Mouse (Mus musculus) embryo, embryonic 10.5 days (tissue): ENCODE measurements around the gene Ltv1.
A peak's percentile ranks its signal among the peaks of the same experiment; 100 is the strongest.

ENCODE experiments used
- DNase-seq: peaks from one replicate; pipeline ENCODE4 v3.0.0-alpha.2; 2015; ENCODE audit warnings: low spot score

Gene Ltv1

DNA sequence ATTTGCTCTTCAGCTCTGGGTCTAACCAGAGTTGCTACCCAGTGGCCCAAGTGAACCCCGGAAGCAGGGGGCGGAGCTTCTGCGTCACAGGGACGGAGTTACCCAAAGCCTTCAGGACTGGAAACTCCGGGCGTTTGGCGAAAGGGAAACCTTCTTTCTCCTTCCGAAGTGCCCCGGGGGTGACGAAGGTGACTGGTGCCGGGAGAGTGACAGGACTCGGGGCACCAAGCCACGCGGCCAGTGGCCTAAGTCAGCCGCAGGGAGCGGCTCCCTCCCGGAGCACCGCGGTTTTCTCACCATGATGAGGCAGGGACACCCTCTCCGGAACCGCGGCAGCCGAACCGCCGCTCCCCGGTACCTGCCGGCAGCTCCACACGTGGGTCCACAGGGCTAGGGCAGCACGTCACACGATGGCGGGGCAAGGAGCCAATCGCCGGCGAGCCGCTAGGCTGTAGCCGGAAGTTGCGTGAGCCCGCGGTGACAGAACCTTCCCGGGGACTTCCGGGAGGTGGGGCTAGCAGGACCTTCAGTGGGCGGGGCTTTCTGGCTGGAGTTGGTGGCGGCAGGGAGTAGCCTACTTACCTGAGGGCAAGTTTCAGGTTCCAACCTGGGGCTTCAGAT, at the start of gene Ltv1:
Gene Ltv1 (minus strand): TSS at position 438 of the 621 bp plus-strand sequence.
- DNase-seq, result peak; percentile 96

DNA sequence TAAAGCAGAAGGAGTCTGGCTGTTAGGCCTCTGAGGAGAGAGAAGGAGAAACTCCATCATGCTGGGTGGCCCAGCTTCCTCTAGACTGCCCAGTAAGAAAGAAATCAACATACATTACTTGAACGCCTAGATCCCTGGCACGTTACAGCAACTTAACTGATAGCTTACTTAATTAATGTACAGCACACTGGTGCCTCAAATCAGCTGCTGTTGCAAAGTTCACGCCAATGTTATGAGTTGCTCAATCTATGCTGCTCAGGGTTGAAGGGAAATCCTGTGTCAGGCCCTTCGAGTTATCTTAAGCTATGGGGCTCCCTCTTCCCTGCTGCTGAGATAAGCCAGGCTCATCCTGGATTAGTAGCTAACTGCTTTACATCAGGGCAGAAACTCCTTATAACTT, 47.5 kb upstream of the Ltv1 start:
- DNase-seq, result no peak

DNA sequence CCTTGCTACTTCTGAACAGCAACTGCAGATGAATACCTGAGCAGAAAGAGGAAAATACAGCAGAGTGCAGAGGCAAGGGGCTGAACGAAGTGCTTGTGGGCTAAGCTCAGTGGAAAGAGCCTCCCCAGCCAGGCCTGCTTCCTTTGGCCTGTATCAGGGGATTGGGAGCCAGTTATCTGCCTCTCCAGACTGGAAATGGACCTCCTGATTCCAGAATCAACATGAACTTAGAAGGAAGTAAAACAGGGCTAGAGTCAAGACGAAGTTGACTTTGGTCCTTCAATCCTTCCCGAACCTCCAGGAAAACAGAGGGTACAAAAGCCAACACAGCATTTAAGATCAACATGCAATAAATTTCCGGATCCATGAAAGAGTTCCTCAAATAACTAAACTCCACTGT, 45.2 kb upstream of the Ltv1 start:
- DNase-seq, result no peak

DNA sequence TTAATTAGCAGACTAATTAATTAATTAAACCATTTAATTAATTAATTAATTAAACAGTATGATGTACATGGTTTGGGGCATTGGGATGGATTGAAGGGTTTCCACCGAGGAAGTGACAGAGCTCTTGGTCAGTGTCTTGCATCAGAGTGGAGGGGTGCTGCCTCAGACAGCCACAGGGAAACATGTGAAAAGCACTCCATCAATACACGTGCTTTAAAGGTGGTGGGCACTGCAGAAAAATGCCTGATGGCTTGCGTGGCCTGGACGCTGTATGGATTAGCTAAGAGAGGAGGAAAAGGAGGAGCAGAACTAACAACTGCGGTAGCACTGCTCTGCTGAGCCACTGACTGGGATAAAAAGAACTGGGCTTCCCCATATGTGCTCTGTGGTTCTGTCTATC, 43.9 kb upstream of the Ltv1 start:
- DNase-seq, result no peak

DNA sequence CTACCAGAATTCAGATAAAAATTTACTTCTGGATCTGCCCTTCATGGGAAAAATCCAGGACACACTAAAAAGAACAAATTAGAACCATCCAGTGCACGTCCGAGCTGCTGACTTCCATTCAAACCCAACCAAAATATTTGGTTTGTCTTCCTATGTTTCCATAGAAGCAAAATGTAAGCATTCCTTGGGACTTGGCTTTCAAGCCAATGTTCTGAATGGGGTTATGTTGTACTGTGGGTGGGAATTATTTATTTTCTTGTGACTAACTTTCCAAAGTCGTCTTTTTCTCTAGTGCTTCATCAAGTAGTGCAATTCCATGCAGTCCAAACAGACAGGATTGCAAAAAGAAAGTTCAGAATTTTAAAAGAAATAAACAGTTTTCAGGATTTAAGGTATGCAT, 41.5 kb upstream of the Ltv1 start:
- DNase-seq, result no peak

DNA sequence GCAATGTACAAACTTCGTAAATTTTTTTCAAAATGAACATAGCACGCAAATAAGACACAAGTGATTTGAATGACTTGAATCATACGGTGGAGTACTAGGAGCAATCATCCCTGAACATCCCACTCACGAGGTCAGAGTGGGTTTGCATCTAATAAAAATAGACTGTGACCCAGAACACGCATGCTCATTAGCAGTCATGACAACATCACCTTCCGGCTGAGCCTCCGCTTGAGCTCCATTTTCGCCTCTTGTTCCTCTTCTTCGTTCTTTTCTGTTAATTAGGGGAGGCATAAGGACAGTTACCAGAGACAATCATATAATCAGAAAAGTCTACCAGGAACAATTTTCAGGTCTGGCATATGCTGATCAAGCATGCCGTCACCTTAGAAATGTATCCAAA, 41.0 kb upstream of the Ltv1 start:
- DNase-seq, result no peak

DNA sequence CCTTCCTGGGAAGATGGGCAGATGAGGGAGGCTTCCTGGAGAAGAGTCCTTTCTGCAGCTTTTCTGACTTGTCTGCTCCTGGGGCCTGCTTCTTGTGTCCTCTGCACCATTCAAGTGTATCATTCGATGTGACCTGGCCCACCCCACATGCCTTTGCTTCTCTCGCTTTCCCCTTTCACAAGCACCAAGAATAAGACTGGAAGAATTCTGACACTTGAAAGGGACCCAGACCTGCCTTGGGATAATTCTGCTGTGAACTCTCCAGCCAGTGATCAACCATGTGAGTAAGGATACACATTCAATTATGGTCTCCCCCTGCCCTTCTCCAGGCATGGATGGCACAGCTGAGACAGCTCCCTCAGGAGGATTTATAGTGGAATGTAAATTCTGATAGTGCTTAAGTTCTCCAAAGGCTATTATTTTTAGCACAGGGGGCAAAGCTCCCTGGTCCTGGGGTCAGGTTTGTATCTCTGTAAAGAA, 40.2 kb upstream of the Ltv1 start:
- DNase-seq, result peak; percentile 19

DNA sequence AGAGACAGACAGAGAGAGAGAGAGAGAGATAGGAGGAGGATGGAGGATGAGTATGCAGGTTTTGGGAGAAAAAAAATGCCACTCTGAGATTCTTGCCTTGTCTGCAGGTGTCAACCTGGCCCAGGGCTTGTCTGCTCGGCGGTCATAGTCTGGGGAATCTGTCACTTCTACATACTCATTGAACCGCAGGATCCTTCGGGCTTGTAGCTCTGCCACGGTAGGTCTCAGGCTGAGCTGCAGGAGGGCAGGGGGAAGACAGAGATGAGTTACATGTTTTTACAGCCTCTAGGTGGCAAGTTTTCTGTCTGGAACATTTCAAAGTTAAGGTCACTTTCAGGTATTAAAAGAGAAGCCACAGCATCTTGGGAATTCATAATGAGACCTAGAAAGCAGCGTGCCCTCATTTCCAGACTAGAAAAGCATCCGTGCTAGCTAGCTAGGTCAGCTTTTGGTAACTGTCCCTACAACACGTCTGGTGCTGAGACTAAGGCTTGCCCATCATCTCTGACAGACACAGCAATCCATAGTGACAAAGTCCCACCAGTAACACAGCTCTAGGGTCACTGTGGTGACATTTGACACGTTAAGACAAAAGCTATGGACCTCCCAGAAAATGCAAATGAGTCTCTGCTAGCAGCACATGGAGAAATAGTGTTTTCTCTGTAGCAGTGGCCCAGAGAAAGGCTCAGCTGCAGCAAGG, 39.6 kb upstream of the Ltv1 start:
- peak; percentile 40 for DNase-seq

DNA sequence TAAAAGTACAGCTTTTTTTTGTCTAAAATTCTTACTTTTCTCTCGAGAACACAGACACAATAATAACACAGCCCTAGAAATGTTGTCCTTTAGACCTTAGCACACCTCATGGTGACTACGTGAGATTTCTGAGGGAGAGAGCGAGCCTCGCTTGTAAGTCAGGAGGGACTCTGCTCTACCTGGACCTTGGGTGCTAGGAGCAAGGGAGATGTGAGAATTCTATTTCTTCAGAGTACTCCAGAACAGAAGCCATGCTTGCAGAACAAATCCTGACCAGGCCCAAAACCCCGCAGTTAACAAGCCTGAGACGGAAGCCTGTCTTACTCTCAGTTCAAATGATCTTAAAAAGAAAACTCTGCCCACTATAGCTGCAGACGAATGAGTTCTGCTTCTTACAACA, 37.7 kb upstream of the Ltv1 start:
- DNase-seq, result no peak

DNA sequence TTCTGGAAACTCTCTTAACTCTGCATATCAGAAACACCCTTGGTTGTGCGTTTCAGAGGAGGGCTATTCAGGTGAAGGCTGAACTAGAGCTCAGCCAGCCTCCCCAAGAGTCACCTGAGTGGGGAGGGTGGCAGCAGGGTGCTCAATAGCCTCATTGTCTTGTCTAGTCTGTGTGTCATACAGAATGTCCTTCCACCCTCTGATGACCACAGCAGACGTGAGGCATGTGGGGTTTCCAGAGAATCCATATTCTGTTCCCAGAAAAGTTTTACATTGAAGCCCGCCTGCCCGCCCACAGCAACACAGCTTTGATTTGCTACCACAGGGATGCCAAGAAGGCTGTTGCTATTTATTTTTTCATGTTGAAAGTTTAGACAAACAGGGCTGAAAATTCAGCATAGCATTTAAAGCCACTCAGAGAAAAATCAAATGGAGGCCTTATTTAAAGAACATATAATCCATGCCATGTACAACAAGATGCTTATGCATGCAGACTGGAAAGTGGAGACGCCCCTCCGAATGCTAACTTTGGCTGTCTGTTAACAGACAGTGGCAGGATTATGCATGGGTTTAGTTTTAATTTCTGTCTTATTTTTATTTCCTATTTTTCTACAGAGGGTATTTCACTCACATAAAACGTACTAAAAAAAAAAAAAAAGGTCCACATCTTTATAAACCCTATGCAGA, 32.6 kb upstream of the Ltv1 start:
- no peak for DNase-seq

DNA sequence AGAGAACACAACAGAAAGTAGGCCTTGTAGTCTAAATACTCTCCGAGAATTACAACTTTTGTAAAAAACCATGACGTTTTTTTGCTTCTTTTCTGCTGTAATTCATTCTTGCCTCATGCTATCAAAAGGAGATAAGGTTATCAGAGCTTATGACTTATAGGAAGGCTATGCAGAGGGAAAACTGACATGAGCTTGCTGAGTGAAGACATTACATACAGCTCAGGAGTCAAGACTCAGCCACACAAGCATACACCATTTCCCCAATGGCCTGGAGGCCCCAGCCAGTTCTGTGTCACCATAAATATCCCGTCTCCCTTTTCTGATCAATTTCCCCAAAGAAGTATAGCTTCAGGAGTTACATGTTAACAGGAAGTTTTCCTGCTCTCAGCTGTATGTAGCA, 29.2 kb upstream of the Ltv1 start:
- no peak for DNase-seq

DNA sequence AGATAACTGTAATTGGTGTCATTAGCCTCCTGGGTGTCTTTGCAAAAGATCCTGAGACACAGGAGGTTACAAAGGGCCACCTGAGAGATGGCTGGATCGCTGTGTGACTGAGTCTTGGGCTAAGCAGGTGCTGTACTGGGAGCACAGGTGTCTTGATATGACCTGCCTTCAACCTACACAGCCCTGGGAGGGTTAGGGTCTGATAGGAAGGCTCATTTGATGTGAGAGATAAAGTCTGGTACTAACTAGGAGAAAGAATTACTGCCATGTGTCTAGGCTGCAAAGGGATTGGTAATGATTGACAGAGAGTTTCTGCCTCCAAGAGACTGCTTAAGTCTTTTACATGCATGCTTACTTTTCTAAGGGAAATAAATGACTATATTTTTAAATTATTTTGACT, 27.1 kb upstream of the Ltv1 start:
- DNase-seq, result no peak

DNA sequence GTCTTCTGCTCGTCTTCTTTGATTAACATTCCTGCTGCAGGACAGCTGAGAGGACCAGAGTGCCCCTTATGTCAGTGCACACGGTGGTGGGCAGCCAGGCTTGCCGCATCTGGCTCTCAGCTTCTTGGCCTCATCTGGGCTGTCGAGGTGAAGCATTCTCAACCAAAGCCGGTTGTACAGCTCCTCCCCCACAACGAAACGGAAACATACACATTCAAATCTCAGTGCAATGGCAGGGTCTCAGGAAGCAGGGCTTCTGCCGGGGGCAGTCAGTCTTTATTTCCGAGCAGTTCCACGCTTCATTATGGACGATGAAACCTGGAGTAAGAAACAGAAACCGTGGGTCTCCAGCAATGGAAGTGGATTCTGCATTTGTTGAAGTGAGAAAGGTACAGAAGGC, 21.0 kb upstream of the Ltv1 start:
- no peak for DNase-seq

DNA sequence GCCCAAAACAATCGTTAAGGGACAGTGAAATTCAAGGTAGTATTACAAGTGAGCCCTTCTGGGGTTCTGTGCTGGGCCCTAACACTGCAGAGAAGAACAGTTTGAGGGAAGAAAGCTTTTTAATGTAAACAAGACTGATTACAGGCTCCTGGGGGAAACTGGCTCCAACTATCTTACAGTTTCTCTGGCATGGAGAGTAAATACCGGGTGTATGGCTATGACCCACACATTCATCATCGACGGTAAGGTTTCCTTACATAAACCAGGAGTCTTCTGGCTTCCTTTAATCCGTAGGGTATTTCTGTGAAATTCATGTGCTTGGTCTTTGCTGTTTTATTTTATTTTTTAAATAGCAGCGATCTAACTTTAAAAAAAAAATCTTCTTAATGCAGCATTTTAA, 19.9 kb upstream of the Ltv1 start:
- DNase-seq, result no peak

DNA sequence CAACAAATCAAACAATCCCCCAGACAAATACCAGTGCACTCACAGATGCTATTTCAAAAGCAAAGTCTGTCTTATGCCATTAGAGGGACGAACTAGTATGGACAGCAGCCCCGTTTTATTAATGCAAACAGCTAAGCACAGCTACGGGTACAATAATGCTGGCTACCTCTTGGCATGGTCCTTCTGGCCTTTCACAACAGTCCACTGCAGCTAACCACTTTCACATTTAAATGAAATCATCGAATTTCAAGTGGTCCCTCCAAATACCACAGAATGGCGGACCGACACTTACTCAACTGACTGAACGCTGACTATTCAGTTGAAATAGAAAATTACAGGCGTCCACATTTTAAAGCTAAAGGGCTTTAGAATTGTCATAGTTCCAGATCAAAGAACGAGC, 19.4 kb upstream of the Ltv1 start:
- no peak for DNase-seq

DNA sequence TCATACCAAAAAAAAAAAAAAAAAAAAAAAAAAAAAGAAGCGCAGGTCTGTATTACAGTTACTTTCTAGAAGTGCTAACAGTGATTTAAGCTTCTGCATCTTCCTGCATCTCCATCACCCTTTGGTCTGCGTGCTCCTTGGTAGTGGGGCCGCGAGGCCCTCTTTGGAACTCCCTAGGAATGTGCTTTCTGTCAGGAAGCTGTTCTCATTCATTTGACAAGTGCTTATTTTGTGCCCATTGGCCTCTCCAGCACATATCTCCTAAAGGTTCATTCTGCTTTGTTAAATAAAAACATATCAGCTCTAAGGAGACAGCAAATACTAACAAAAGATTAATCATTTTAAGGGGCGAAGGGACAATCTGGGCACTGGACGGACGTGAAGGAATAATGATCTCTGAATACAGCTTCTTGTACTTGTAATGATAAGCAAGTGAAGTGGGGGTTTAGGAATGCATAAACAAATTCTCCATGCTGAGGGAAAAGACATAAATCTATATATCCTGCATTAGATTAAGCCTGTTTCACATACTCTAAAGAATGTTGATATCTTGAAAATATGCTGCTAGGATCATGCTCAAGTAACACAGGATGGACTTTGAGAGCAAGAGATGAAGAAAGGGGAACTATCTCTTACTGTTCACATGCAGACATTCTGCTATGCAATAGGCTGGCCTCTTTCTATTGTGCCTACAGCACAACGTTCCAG, 17.1 kb upstream of the Ltv1 start:
- DNase-seq, result no peak

DNA sequence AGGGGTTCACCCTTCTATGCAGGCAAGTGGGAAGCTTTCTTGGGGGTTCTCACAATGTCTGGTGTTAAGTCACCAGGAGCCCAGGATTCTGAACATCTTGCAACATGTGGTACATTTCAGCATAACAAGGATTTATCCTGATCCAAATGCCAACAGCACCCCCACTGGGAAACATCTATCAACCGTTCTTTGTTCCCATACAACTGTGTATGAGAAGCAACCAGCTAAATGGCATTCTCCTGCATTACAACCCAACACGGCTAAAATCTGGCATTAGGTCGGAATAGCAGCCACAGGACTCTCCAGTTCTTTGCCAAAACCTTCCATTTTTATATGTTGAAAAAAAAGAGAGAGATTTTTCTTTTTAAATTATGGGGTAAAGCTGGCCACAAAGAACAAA, 16.5 kb upstream of the Ltv1 start:
- no peak for DNase-seq

DNA sequence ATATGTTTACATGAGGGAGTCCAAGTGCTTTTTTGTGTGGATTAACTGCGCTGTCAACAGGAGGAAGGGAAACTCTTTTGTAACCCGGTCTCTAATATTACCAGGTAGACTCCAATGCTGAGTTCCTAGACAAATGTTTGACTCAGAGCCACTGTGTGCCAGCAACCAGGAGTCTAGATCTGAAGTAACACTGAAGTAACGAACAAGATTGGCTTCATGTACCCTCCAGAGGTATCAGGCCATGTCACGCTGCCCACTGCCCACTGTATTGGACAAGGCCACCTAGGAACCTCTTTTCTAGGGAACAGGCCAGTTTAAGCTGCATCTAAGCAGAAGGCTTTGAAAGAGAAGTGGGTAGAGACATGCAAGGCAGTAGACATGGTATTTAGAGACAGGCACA, 16.1 kb upstream of the Ltv1 start:
- no peak for DNase-seq

DNA sequence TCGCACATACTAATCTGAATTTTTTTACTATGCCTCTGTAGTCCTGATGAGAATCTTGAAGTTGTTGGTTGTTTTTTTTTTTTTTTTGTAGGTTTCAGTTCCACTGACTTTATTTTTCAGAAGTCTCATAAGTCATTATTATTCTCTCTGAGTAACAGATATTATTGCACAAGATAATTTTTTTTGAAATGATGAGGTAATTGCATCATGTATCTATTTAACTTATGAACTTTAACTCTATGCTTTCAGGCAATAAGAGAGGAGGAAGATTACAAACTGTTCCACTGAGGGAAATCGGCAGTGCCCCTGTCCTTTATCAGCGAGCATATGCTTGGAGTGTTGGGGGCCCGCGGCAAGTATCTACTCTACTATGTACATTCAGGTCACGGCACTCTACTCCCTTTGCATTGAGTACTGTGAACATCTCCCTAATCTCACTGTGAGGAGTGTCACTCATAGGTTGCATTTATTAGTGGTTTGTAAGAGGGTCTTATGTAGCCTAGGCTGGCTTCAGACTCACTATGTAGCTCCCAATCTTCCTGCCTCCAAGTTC, 8.8 kb upstream of the Ltv1 start:
- DNase-seq, result no peak

DNA sequence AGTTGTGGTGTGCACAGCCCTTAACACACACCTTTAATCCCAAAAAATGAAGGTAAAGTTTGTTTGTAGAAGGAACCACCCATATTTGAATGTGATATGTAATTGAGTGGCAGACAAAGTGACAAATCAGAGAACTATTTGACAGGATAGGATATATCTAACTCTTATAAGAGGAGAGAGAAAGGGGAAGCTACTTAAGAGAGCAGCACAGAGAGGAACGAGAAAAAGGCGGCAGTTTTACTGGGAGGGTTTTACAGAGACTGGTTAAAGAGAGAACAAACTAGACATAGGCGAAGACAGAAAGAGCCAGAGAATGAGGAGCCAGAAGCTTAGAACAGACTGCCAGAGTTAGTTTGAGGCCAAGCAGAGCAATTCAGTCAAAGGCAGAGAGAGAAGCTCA, 7.9 kb upstream of the Ltv1 start:
- DNase-seq, result no peak

DNA sequence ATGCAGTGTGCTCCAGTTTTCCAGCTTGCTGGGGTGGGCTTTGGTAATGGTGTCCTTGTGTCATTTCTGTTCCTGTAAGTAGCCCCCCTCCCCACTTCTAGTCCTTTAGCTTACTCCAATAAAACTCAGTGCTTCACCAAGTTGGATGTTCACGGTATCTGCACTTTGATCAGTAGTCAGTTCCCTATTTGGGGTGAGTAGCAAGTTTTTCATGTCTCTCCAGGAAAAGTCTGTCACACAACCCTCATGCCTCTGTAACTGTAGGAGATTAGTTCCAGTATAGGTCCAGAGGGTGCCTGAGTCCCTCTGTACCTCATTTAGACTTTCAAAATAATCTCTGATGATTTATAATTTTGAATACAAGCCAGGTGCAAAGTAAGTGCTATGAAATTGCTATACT, 6.3 kb upstream of the Ltv1 start:
- no peak for DNase-seq

DNA sequence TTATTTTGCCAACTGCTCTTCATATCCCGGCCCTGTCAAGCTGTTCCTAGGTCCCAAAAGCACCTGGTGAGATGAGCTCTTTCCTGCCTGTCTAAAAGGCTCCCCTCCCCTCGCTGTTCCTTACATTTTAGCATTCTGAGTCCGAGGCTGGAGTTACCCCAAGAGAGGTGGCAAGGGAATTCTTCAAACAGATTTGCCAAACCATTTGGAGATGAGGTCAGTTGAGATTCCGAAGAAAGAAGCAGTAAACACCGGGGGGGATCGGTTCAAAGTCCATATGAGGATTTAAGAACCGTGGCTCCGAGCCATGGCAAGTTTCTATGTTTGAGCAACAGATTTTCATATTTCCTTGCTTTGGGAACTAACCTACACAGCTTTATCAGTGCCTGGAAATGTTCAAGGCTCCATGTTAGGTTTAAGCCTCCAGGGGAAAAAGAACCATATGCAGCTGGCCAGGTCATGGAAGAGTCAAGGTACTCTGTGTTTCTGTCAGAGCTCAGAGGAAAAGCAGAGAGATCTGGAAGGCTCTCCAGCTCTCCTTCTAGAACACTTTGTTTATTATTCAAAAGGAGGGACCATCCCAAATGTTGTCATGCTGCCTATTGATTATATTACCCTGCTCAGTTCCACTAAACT, 4.0 kb upstream of the Ltv1 start:
- no peak for DNase-seq
